Mouse (Mus musculus): ENCODE measurements around the gene Aacs.

GRCm38 (mm10) chr5:125477533-125477932, 1.9 kb downstream of the Aacs start:
- TF ChIP-seq CTCF (IDR thresholded peaks at IDR 0.05; ENCODE audit: borderline replicate concordance, extremely low read depth, insufficient read depth, insufficient read length) (no peak), POLR2A (IDR thresholded peaks at IDR 0.05; ENCODE audit: borderline replicate concordance, extremely low read depth, insufficient read depth, insufficient read length, poor library complexity, severe bottlenecking) (no peak)
